Mouse (Mus musculus) CD4-positive naive resting alpha-beta T cell, adult 76 days (primary cell): Measurements from ENCODE around the gene Ovgp1. TPM values are rescaled to one million over a fixed set of nuclear protein-coding genes. Genes with fewer than 3 reads are reported as not detected.

Experiments used
- total RNA-seq: library from RNA; stranded (reverse); gene quantifications from one replicate; pipeline ENCODE4 v1.2.4, GENCODE M21; 2023

Ovgp1 gene
- total RNA-seq, result 10.5 TPM

GRCm38 (mm10) chr3:105973411-105973810 is at the start of gene Ovgp1:
Ovgp1 (plus strand) TSS chr3:105973711.

GRCm38 (mm10) chr3:105932240-105933071 is 41.1 kb upstream of the Ovgp1 start, which contains the start of gene I830077J02Rik:
I830077J02Rik (minus strand) TSS chr3:105932664.

GRCm38 (mm10) chr3:105958974-105959580 is 14.4 kb upstream of the Ovgp1 start, which contains the start of gene Wdr77:
Wdr77 (plus strand) TSS chr3:105959369.

GRCm38 (mm10) chr3:105959999-105960398 is 13.5 kb upstream of the Ovgp1 start, which contains the start of gene Atp5f1:
Atp5f1 (minus strand) TSS chr3:105960099.

GRCm38 (mm10) chr3:106014546-106014945 is 41.0 kb downstream of the Ovgp1 start, which contains the start of gene Pifo:
Pifo (minus strand) TSS chr3:106014646.

GRCm38 (mm10) chr3:106032781-106033180 is 59.3 kb downstream of the Ovgp1 start, which contains the start of gene Chil5:
Chil5 (minus strand) TSS chr3:106032814.

Other genes starting within 250 kb of the Ovgp1 start
- gene Rap1a, start 172.4 kb upstream of the Ovgp1 start, total RNA-seq, result 105 TPM
- not detected for gene Adora3, start 102.9 kb upstream of the Ovgp1 start, total RNA-seq
- not detected for gene Tmigd3, start 102.8 kb upstream of the Ovgp1 start, total RNA-seq
- 3.5 TPM for gene I830077J02Rik, start 41.0 kb upstream of the Ovgp1 start, total RNA-seq
- gene Wdr77, start 14.3 kb upstream of the Ovgp1 start, total RNA-seq, result 46.4 TPM
- 136 TPM for gene Atp5f1, start 13.6 kb upstream of the Ovgp1 start, total RNA-seq
- gene Pifo, start 40.9 kb downstream of the Ovgp1 start, total RNA-seq, result 1.8 TPM
- gene Chil5, start 59.1 kb downstream of the Ovgp1 start, total RNA-seq, result 2.4 TPM
- gene Chia1, start 139.5 kb downstream of the Ovgp1 start, total RNA-seq, result not detected
- gene Chil3, start 193.9 kb downstream of the Ovgp1 start, total RNA-seq, result 2.8 TPM
- not detected for gene Chil4, start 245.8 kb downstream of the Ovgp1 start, total RNA-seq